Comparison of ENCODE assay signal across 8 mouse cellular contexts in genomic region chr8:127092383-127093112, GRCm38 (mm10). TPM values are rescaled to one million over a fixed set of nuclear protein-coding genes. Genes with fewer than 3 reads are reported as not detected.
DNase-seq lines count a peak whose midpoint lies in the region; ATAC-seq lines count a peak whose summit lies in the region.

No protein-coding gene starts in this region.

- peaks cover 70% of the 10 kb centered on the region for H3K4me1 ChIP-seq in heart, embryonic 13.5 days
- peaks cover 73% of the 10 kb centered on the region for H3K4me1 ChIP-seq in limb, embryonic 12.5 days (replicated peaks)

- no peaks in the 10 kb centered on the region for H3K27me3 ChIP-seq in heart, embryonic 13.5 days (replicated peaks)
- no peaks in the 10 kb centered on the region for H3K27me3 ChIP-seq in limb, embryonic 12.5 days

- no peaks in the 10 kb centered on the region for H3K9me3 ChIP-seq in heart, embryonic 13.5 days
- no peaks in the 10 kb centered on the region for H3K9me3 ChIP-seq in limb, embryonic 12.5 days

- peak overlapping the region; percentile 68 for H3K9ac ChIP-seq in heart, embryonic 13.5 days
- H3K9ac ChIP-seq in limb, embryonic 12.5 days (replicated peaks) = no peak overlapping the region

- WGBS in heart, embryonic 13.5 days = 18% methylated on average over 10 of the region's 10 CpGs
- WGBS in limb, embryonic 12.5 days = 42% methylated on average over 10 of the region's 10 CpGs

- H3K4me3 ChIP-seq in heart, embryonic 13.5 days = peak overlapping the region; percentile 32
- H3K4me3 ChIP-seq in limb, embryonic 12.5 days (replicated peaks) = no peak overlapping the region

- H3K36me3 ChIP-seq in heart, embryonic 13.5 days = no peaks in the 10 kb centered on the region
- H3K36me3 ChIP-seq in limb, embryonic 12.5 days = no peaks in the 10 kb centered on the region

- DNase-seq in heart, postnatal 36 days = no peak
- DNase-seq in brain, adult 2 months (ENCODE audit: low read depth, low spot score) = peak; percentile 85
- DNase-seq in right cerebral cortex, postnatal 10 days (ENCODE audit: low spot score in 2 of 2) = peak; percentile 59 to 69
- no peak for DNase-seq in yolk sac, embryonic 10.5 days (ENCODE audit: low spot score)
- no peak for DNase-seq in urinary bladder, postnatal 14 days (ENCODE audit: low spot score)

- ATAC-seq in heart, embryonic 13.5 days (ENCODE audit: extremely low read depth, insufficient number of reproducible peaks, low FRiP score, low TSS enrichment) = peak; percentile 55; the same call in 1 of the 2 replicates
- peak; percentile 52 for ATAC-seq in frontal cortex, adult (ENCODE audit: low TSS enrichment)
- ATAC-seq in limb, embryonic 12.5 days (ENCODE audit: insufficient number of reproducible peaks, insufficient read depth, low FRiP score, low TSS enrichment, low read depth) = no peak

- peak overlapping the region; percentile 79 for H3K27ac ChIP-seq in heart, embryonic 13.5 days (replicated peaks)
- peak overlapping the region; percentile 30; the same call in 1 of the 2 replicates for H3K27ac ChIP-seq in limb, embryonic 12.5 days

- intact Hi-C loops in heart, postnatal 36 days (cut with DNase I) = no loop called here

- H3K4me2 ChIP-seq in heart, embryonic 13.5 days = peak overlapping the region; percentile 63
- H3K4me2 ChIP-seq in limb, embryonic 12.5 days = peak overlapping the region; percentile 15

RNA-seq across cellular contexts. Expression of gene Pard3, which starts 28.9 kb away (rescaled TPM):
- polyA plus RNA-seq in heart, embryonic 13.5 days (2015; fragmentation: Nextera tagmentation; extraction: Ambion mirVana) = 15.0 and 16.1 TPM in 2 replicates
- total RNA-seq in heart, postnatal 36 days (2021) = 10 to 100 TPM; 30.9 to 33.5 TPM
- polyA plus RNA-seq in limb, embryonic 12.5 days (2016; fragmentation: Nextera tagmentation; extraction: Ambion mirVana) = 50.6 and 53.3 TPM in 2 replicates

Comparison
In these comparisons a context has a peak if more than half of its experiments do, and no peak if none do; other contexts are left out.
1. DNase-seq: peak in brain, adult 2 months (single experiment) and right cerebral cortex, postnatal 10 days (2 of 2); none in heart, postnatal 36 days (0 of 2), yolk sac, embryonic 10.5 days (single experiment) and urinary bladder, postnatal 14 days (single experiment).